Mouse (Mus musculus): ENCODE data around the gene Mybpc3.

Gene Mybpc3

DNA sequence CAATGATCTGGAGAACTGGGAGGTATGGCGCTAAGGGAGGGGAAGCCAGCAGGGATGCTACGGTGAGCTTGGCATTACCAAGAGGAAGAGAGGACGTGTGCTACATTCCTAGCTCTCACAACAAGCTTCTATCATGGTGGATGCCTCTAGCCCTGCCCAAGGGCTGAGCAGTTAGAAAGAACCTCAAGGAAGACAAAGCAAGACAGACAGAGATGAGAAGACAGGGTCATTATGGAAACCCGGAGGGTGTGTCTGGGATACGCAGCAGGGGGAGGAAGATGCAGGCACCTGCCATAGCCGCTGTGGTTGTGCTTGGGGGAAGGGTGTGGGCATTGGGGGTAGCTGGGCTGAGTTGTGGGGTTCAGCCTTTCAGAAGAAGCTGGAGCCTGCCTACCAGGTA, 5.6 kb downstream of the Mybpc3 start:
- DNase-seq, result no peak

DNA sequence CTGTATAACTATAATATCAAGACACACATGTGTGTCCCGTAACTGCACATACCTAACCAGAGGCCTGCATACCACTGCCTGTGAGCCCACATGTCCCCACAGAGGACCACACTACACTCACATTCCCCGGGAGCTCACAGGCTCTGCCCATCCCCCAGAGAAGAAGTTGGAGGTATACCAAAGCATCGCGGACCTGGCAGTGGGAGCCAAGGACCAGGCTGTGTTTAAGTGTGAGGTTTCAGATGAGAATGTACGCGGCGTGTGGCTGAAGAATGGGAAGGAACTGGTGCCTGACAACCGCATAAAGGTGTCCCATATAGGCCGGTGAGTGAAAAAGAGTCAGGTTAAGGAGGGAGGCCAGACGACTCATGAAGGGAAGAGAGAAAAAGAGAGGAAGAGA, 7.2 kb downstream of the Mybpc3 start:
- DNase-seq, result peak; percentile 39

DNA sequence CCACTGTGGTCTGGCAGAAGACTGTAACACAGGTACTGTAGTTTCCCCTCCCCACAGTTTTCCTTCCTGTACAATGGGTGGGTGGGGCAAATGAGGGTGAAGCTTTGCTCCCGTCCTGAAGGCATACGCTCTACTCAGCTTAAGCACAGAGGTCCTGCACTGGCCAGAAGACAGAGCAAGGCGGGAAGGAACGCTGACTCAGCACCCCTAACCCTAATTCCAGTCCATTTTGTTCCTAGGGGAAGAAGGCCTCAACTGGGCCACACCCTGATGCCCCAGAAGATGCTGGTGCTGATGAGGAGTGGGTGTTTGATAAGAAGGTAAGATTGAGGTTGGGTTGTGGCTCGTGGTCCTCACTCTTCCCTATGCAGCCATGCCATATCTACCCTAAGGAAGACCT, 10.8 kb downstream of the Mybpc3 start:
- DNase-seq, result no peak

DNA sequence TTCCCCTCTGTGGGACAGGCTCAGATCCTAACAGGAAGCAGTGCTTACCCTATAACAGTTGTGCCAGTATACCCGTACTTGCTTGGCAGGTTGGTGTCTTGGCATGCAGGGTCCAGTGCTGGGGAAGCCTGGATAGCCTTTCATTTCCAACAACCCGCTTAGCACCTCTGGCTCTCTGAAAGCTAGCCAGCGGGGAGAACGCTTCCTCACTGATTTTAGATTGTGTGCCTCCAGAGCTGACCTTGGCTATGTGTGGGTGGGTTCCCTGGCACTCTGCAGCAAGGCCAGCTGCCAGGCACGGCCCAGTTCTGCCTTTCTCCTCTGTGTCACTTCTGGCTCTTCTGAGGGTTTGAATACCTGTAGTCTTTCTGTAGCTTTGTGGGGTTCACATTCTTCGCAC, 12.2 kb downstream of the Mybpc3 start:
- DNase-seq, result no peak

DNA sequence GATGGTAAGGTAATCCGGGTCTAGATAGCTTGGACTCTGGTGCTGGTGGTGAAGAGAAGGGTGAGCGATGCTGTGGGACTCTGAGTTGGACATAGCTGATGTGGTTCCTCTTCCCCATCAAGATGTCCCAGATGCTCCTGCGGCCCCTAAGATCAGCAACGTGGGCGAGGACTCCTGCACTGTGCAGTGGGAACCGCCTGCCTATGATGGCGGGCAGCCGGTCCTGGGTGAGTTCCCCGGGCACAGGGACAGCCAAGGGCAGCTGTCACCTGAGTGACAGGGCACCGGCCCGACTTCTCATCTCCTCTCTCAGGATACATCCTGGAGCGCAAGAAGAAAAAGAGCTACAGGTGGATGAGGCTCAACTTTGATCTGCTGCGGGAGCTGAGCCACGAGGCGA, 13.3 kb downstream of the Mybpc3 start:
- no peak for DNase-seq

DNA sequence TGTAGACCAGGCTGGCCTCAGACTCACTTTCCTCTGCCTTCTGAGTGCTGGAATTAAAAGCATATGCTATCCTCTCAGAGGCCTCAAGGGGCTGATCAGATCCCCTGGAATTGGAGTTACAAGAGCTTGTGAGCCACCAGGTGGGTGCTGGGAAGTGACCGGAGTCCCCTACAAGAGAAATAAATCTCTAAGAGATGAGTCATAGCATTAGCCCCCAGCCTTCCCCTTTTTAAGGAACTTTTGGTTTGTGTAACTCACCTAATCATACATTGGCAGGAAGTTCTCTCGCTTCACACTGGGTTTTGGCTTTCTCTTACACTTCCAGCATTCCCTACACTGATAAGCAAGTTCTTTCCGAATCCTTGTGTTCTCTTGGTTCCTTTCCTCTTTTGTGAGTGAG, 14.1 kb downstream of the Mybpc3 start:
- no peak for DNase-seq

DNA sequence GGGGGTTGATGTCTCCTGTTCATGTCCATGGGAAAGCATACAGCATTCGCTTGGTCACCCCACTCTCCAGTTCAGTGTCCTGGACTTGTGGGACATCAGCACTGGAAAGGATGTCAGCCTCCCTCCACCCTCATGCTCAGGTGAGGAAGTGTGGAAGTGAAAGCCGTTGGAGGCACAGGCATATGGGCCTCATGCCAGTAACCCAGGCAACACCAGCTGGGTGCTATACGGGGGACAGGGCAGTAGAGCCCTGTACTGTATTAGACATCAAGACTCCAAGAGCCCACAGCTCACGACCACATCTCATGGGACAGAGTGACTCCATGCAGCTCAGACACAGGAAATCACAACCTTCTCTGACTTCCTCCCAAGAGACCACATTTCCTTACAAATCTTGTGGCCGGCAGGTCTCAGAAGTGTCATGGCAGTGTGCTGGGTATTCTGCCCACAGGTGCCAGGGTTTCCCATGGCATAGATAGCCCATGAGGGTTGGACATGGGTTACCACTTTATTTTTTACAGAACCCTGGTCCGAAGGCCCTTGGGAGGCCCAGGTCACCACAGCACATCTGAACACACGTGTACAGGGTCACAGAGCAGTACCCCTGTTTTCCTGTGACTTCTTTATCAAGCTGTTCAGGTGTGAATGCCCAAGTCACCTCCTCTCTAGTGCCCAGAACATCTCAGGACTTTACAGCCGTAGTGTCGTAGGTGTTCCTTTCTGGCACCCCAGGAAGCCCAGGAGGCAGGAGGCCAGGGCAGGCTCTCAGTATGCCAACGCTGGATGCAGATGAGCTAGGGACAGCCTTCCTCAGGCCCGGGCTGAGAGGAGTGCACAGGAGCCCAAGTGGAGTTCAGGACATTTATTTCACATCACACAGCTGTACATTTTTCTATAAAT, 18.8 kb downstream of the Mybpc3 start:
- DNase-seq, result peak; percentile 72

DNA sequence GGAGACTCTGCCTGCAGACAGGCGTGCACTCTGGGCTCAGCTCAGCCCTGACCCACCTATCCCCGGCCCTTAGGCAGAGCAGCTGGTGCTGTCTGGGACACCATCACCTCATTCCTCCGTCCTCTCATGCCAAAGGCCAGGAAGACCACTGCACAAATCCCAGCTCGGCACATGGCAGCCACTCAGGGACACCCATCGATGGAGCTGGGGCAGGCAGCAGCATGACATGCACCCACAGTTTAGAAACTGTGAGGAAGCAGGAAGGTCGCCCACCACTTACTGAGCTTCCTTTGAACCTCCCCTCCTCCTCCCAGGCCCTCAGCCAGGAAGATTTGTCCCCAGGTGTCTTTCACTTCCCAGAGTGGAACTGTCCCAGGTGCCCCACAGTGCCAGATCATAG, 19.5 kb downstream of the Mybpc3 start:
- peak; percentile 50 for DNase-seq

DNA sequence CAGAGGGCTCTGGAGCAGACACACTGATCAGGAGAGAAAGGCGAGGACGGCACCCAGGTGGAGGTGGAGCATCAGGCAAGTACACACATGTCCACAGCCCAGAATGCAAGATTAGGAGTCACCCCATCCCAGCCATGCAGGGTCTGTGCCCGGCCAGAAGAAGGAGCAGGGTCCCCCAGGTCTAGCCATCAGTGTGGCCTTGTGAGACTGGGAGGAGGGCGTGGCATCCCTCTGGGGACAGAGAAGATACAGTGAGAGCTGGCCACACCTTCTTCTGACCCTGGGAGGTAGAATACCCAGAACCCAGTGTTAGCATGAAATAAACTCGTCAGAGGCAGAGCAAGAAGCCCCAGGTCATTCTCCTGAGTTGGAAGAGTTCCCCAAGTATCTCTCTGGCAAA, 21.4 kb downstream of the Mybpc3 start:
- no peak for DNase-seq

DNA sequence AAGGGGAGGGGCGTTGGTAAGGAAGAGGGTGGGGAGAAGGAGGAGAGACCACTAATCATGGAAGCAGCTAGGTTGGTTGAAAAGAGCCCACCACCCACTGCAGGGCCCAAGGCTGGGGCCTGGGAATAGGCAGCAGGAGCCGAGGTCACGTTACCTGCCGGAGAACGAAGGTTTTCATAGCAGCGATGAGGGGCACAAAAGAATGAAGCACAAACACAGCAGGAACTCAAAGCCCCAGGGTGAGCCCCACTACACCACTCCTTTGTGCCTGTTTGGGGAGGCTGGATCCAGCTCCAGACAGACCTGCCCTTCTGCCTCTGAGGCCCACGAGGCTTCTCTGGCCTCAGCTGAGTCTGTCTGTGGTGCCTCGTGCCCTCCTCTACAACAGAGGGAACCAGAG, 21.8 kb downstream of the Mybpc3 start:
- no peak for DNase-seq

DNA sequence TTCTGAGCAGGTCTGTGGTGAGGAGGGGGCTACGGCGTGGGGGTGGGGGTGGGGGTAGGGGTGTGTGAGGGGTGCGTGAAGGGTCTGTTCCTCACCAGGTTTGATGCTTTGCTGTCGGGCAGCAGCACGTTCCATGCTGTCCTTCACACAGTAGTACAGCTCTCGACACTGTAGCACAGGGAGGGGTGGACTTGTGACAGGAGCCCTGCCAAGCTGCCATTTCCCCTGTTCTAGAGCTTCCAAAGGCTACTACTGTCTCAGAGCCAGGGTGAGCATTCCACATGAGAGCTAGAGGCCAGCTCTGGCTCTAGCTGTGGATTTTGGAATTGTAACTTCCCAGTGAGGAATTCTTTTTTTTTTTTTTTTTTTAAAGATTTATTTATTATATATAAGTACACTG, 25.0 kb downstream of the Mybpc3 start:
- DNase-seq, result peak; percentile 25

DNA sequence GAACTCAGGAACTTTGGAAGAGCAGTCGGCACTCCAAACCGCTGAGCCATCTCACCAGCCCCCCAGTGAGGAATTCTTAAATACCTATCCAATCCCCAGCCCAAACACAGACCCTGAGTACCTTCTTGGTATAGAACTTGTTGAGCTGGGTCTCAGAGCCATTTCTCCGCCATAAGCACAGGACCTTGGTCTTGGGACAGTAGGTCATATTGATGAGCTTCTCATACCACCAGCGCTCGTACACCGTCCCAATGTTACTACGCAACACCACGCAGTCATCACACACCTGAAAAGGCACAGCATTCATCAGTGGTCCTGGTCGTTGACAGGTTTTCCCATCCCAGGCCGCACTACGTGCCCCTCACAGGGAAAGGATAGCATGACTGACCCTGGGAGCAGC, 25.5 kb downstream of the Mybpc3 start:
- no peak for DNase-seq

DNA sequence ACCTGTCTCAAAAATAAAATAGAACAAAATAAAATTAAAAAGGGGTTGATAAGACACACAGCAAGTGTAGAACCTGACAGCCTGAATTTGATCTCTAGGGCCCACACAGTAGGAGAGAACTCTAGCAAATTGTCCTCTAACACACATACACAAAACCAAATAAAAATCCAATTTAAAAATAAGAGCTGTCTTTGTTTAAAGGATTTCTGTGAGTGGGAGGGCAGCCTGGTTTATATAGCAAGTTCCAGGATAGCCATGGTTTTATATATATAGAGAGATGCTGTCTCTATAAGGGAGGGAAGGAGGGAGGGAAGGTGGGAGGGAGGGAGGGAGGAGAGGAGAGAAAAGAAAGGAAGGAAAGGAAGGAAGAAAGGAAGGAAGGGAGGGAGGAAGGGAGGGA, 30.2 kb downstream of the Mybpc3 start:
- no peak for DNase-seq

DNA sequence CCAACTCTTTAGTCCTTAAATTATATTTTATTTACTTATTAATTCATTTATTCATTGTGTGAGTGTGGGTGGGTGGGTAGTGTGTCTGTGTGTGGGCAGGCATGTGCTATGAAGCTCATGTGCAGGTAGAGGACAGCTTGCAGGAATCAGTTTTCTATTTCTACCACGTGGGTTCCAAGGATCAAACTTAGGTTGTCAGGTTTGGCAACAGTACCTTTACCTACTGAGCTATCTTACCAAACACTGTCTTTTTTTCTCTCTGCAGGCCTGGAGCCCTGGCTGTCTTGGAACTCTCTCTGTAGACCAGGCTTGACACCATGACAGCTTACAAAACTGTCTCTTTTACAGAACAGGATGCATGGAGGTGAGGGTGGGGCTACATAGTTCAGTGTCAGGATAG, 33.4 kb downstream of the Mybpc3 start:
- no peak for DNase-seq

DNA sequence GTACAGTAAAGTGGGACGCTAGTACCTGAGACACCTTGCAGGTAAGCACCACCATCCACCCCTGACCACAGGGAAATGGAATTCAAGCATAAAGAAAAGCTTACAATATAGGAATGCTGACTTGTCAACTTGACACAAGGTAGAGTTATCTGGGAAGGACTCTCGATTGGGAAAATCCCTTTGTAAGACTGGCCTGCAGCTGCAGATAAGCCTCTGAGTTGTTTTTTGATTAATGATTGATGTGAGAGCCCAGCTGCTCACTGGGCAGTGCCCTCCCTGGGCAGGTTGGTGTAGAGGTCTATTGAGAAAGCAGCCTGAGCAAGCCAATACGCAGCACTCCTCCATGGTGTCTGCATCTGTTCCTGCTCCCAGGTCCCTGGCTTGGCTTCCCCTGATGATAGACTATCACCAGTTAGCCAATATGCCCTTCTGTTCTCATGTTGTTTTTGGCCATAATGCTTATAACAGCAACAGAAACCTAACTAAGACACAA, 35.0 kb downstream of the Mybpc3 start:
- DNase-seq, result no peak

DNA sequence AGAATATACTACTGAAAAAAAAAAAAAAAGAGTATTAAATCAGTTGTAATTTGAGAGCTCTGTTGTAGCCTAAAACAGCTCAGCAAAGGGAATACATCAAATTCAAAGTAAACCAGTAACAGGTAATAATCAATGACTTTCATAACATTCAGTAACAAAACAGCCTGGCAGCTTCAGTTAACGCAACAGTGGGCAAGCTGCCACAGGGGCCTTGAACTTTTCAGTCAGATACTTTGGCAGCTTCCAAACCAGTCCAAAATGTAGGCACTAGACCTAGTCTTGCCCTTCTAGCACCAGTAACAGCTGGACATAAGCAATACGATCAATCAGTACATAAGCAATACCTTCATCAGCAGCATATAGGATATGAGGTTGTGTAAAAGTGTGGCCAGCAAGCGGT, 36.1 kb downstream of the Mybpc3 start:
- no peak for DNase-seq

DNA sequence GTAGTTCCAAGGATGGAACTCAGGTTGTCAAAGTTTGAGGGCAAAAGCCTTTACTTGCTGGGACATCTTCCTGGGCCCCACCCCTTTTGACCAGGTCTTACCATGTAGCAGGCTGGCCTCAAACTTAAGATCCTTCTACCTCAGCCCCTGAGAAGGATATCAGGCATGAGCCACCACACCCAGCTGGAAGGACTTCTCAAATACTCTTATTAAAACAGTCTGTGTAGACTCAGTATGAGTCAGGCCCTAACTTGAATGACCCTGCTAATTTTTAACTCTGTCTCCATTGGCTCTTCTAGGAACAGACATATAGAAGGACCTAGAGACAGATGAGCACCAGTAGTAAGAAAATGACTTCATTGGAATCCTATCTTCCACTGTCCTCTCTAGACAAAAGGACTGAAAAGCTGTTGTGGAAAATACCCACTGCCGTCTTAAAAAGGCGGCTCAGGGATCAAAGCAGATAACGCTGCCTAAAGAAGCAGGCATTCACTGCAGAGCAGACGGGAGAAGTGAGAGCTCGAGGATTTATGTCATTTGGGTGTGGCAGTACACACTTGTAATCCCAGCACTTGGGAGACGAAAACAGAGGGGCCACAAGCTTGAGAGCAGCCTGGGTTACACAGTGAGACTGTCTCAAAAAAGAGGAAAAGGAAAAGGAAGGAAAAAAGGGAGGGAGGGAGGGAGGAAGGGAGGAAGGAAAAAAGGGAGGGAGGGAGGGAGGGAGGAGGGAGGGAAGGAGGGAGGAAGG, 39.2 kb downstream of the Mybpc3 start:
- DNase-seq, result no peak

DNA sequence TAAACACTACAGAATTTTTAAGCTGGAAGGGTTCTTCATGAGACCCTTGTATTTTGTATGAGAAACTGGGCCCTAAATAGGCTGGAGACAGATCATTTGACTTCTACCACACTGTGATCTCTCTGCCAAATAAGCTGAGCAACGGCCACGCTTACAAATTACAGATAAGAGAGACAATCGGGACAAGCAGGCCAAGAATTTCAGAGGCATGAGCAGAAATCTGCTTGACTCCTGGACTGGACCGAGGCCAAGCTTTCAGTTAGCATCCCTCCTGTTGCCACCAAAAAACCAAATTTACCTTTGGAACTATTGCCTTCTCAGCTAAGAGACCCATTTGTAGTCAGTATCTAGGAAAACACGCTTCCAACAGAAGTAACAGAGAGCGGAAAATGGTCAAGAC, 42.6 kb downstream of the Mybpc3 start:
- DNase-seq, result no peak

DNA sequence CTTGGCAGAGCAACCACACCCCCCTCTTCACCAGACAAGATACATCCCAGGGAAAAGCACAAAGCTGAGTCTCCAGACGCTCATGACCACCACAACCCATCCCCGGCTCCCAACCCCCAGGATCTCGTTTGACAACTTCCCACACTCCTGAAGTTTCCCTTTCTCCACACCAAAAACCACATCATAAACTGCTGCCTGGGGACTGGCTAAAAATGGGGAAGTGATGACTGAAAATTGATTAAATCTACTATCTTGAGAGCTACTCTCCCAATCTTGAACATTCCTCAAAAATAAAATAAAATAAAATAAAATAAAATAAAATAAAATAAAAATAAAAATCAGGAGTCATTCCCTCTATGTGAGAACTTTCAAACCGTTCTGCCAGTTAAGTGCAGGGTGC, 45.0 kb downstream of the Mybpc3 start:
- DNase-seq, result no peak

DNA sequence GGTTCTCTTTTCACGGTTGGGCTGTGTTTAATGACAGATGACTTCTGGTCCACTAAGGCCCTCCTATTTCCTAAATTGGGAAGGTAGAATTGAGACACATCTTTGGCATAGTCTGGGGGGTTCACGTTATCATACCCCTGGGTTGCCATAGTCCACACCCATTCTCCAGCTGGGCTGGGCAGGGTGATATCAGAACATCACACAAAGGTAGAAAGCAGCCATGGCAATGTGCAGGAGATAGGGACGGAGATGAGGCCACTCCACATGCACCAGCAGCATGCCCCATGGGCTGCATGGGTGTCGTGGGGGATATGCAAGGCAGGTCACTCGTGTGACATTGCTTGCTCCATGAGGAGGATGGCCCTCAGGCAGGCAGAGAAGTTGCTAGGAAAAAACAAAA, 45.6 kb downstream of the Mybpc3 start:
- no peak for DNase-seq

DNA sequence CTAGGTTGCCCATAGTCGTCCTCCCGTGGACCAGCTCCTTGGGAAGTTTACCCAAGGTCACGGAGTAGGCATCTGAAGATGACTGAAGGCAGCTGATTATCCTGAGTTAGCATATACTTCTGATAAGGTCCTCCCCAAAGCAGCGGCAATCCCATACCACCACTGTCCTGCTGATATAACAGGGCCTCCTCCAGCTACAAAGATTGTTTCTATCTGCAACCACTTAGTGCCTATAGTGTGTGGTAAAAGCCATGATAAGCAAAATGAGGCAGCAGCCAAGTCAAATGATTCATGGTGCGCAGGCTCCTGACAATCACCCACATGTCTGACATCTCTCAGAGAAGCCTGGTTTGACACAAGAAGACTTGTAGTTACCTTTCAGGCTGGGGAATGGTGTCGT, 47.0 kb downstream of the Mybpc3 start:
- DNase-seq, result no peak

DNA sequence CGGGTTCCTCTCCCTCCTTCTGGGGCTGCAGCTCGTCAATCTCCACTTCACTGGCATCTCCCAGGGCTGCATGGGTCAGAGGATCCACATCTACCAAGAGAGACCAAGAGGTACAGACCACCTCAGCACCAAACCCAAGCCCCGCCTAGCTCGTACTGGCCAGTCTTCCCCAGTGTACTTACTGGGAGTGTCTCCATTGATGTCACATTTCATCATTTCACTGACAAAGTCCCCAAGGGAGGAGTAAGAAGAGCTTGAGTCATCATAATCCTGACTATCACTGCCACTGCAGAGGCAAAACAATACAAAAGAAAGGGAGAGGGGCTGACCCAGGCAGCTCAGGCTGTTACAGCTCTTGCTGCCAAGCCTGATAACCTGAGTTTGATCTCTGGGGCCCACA, 49.7 kb downstream of the Mybpc3 start:
- DNase-seq, result no peak

DNA sequence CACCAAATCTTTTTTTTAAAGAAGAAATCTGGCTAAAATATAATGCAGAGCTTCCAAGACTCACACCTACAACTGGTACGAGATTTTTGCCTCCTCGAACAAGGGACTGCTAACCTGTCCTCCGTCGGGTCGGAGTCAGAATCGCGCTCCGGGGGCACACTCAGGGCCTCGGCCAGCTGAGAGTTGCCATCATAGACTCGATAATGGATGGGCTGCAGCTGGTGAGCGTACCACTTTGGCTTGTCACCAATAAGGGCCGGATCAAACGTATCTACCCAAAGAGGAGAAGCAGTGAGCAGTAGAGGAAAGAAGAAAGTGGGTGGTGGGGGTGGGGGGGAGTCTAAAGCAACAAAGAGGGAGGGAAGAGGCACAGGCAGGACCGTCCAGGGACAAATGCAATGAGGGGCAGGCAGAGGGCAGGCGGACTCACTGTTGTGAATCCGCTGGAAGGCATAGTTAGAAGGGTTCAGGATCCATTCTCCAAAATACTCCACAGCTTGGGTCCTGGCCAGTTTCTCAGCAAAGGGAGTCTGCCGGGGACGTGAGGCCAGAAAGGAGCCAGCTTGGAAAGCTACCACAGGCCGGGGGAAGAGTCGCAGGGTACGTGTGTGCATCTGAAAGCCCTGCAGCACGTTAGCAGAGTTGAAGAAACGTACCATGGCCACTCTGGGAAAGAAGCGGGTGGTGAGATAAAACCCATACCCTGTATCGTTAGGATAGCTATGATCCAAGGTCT, 51.8 kb downstream of the Mybpc3 start:
- DNase-seq, result no peak

DNA sequence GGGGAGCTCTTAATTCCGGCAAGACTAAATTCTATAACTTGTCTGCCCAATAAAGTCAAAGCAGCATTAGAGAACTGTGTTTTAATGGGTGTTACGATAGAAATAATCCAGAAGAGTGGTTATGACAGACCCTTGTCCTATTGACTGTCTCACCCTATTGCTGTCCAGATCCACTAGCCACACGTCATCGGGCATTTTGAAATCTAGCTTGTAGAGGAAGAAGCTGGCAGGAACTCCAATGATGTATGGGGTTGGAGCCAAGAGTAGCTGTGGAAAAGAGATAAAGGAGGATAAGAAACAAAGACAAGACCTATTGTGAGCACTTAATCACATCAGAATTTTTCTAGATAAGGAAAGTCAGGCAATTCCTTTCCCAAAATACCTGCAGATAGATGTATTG, 57.5 kb downstream of the Mybpc3 start:
- DNase-seq, result no peak
